Mouse (Mus musculus) liver, embryonic 14.5 days (tissue): ENCODE measurements at regions not wholly inside any gene's neighbourhood (a gene's known extent, or its start where the extent isn't known, plus 50 kb on each side); places are given as distances from the start of the nearest gene placed in this dataset.
"Not testable (repeated sequence)": the region's sequence is repeated elsewhere in the genome, so short reads cannot be mapped to it uniquely, and the experiment has no call there.

Experiments
- ATAC-seq: fragments of 200-750 bp; cut with Nextera tagmentation; 2 replicates; pipeline ENCODE4 v1.8.0; 2017; ENCODE audit warnings: moderate number of reproducible peaks, mild to moderate bottlenecking, moderate library complexity; ENCODE audit not compliant: insufficient read depth
- DNase-seq, 3 experiments: peaks; one replicate each; pipeline ENCODE4 v3.0.0-alpha.2; 2012 to 2013; ENCODE audit warnings: low read depth in 3 of 3, low spot score in 3 of 3
- H3K27ac ChIP-seq: fragments of 300-500 bp; sonication (generic); 2 replicates; pipeline ENCODE4 v1.5.1; 2014; ENCODE audit warnings: moderate library complexity, mild to moderate bottlenecking, control low read depth, inconsistent platforms
- H3K27me3 ChIP-seq: fragments of 300-500 bp; sonication (generic); 2 replicates; pipeline ENCODE4 v1.6.1; 2014; ENCODE audit warnings: mild to moderate bottlenecking, low read length, moderate library complexity; ENCODE audit not compliant: control insufficient read depth, insufficient read depth
- H3K36me3 ChIP-seq: fragments of 300-500 bp; sonication (generic); replicated peaks from 2 replicates; pipeline ENCODE4 v1.6.1; 2014; ENCODE audit warnings: low read depth; ENCODE audit not compliant: control insufficient read depth, insufficient read depth
- H3K4me1 ChIP-seq, 2 experiments: fragments of 200-500 bp in 1 of 2; fragments of 300-500 bp in 1 of 2; sonication (generic) in 1 of 2; replicated peaks; 2 replicates each; pipeline ENCODE4 v1.6.1; 2012 to 2014; ENCODE audit warnings: antibody characterized with exemption in 1 of 2, inconsistent platforms in 1 of 2, low read length in 1 of 2; ENCODE audit not compliant: control insufficient read depth in 2 of 2, insufficient read depth in 2 of 2
- H3K4me2 ChIP-seq: fragments of 300-500 bp; sonication (generic); 2 replicates; pipeline ENCODE4 v1.6.1; 2014; ENCODE audit warnings: low read depth, mild to moderate bottlenecking, control low read depth, moderate library complexity
- H3K4me3 ChIP-seq, 2 experiments: fragments of 200-500 bp in 1 of 2; fragments of 300-500 bp in 1 of 2; sonication (generic) in 1 of 2; 2 replicates each; pipeline ENCODE4 v1.5.1; 2012 to 2014; ENCODE audit warnings: low read depth in 2 of 2, low read length in 2 of 2, mild to moderate bottlenecking in 2 of 2, control low read depth in 1 of 2, inconsistent platforms in 1 of 2, moderate library complexity in 1 of 2; ENCODE audit not compliant: insufficient read depth in 1 of 2
- H3K9ac ChIP-seq: fragments of 300-500 bp; sonication (generic); replicated peaks from 2 replicates; pipeline ENCODE4 v1.6.1; 2014; ENCODE audit warnings: mild to moderate bottlenecking, control low read depth, moderate library complexity
- H3K9me3 ChIP-seq: fragments of 300-500 bp; sonication (generic); 2 replicates; pipeline ENCODE4 v1.6.1; 2016; ENCODE audit warnings: low read length, mixed read lengths; ENCODE audit not compliant: control insufficient read depth
- CTCF ChIP-seq: IDR thresholded peaks from 2 replicates; pipeline ENCODE4 v1.5.1; 2016; ENCODE audit warnings: antibody characterized with exemption, low read depth, control low read depth
- EP300 ChIP-seq: IDR thresholded peaks from 2 replicates; pipeline ENCODE4 v1.6.1; 2016; ENCODE audit warnings: antibody characterized with exemption, low read depth
- WGBS: fragments of 180-500 bp; shearing (Covaris S2); extraction: QIAGEN DNeasy Blood & Tissue Kit; methylation state at CpG from one replicate; pipeline ENCODE4 v1.1.7; 2014; ENCODE audit not compliant: insufficient replicate concordance; 5-methylcytosine and 5-hydroxymethylcytosine counted together

DNA sequence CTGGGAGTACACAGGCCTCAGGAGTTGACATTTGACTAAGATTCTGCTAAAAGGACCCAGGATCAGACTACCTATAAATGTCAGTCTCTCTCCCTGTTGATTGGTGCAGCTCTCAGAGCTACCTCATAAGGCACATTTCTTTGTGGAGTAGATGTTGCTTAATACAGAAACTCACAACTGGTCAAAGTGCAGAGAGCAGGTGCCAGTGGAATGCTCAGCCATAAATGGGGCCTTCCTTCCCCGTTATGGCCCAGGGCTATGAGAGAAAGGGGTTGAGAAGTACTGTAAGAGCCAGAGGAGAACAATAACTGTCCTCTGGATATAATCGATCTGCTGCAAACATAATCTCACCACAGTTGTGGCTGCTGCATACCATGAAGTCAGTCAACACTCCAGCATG, 290.7 kb downstream of the Nkx6-1 start:
- TF ChIP-seq CTCF (no peak), EP300 (no peak)
- H3K36me3 ChIP-seq, result no peaks in the 10 kb centered on the region
- WGBS, result 25% methylated on average over 2 of the region's 2 CpGs
- H3K4me3 ChIP-seq, result no peak overlapping the region
- H3K9ac ChIP-seq, result no peak overlapping the region
- H3K27me3 ChIP-seq, result no peaks in the 10 kb centered on the region
- ATAC-seq (no peak), DNase-seq (no peak)
- no peak overlapping the region for H3K27ac ChIP-seq
- H3K4me2 ChIP-seq, result no peak overlapping the region
- H3K9me3 ChIP-seq, result no peaks in the 10 kb centered on the region
- H3K4me1 ChIP-seq, result no peaks in the 10 kb centered on the region

DNA sequence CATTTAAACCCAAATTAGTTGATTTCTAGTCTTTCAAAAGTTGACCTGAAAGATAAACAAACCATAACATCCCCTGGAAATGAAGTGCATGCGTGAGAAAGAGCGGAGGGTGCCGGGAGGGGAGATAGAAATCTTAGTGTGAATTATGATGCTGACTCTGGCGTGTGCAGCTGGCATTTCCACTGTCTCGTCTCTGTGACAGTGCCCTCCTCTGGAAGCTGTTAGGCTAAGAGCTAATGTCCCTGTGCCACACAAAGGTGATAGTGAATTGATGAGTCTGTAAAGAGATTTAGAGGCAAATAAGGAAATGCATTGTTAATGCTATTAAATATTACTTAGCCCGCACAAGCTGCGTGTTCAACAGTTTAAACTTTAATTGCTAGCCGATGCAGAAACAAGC, 292.6 kb downstream of the Nkx6-1 start:
- no peak overlapping the region for H3K4me3 ChIP-seq
- no peaks in the 10 kb centered on the region for H3K27me3 ChIP-seq
- no peaks in the 10 kb centered on the region for H3K9me3 ChIP-seq

DNA sequence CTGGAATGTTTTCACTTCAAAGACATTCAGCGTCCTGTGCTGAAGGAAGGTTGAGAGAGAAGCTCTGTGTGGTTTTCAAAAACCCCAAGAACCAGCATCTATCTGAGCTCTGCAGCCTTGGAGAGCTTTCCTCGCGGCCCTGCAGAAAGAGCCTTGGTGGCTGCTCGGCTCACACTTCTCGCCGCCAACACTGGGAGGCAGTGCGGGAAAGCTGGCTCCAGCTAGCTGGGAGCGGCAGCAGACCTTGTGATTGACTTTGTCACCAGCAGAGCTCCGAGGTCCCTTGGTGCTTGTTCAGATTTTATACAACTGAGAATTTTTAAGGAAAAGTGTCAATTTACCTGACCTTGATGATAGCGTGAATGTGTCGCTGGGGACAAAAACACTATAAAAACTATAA, 299.4 kb downstream of the Nkx6-1 start:
- no peaks in the 10 kb centered on the region for H3K9me3 ChIP-seq
- H3K27me3 ChIP-seq, result no peaks in the 10 kb centered on the region
- no peak overlapping the region for H3K4me3 ChIP-seq
- H3K4me1 ChIP-seq, result no peaks in the 10 kb centered on the region
- no peak for DNase-seq
- H3K9ac ChIP-seq, result no peak overlapping the region
- H3K36me3 ChIP-seq, result no peaks in the 10 kb centered on the region
- ATAC-seq, result no peak
- H3K4me2 ChIP-seq, result no peak overlapping the region
- no peak overlapping the region for H3K27ac ChIP-seq
- 12% methylated on average over 11 of the region's 11 CpGs for WGBS
- TF ChIP-seq EP300 (no peak), CTCF (peak; percentile 46)

More for the DNA sequence above, 292.6 kb downstream of the Nkx6-1 start:
- WGBS, result 69% methylated on average over 8 of the region's 8 CpGs
- no peak overlapping the region for H3K27ac ChIP-seq
- H3K9ac ChIP-seq, result no peak overlapping the region
- no peaks in the 10 kb centered on the region for H3K36me3 ChIP-seq
- no peaks in the 10 kb centered on the region for H3K4me1 ChIP-seq
- H3K4me2 ChIP-seq, result no peak overlapping the region
- ATAC-seq (no peak), DNase-seq (no peak)
- no peak for TF ChIP-seq EP300
- TF ChIP-seq CTCF, result no peak

DNA sequence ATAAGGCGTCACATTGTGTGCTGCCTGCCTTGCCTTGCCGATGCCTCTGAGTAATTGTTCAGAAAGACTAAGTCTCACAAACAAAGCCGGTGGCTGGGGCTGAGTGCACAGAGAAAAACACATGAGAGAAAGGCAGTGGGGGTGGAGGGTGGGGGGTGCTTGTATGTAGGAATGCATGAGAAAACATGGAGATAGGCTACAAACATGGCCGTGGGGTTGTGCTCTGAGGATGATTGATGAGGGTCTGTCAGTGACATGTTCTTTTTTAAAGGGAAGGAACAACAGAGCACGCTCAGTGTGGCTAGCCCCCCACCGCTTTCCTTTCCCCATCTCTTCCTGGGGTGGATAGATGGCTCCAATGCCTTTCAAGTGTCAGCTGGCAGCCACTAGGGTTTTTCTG, 304.8 kb downstream of the Nkx6-1 start:
- Histone ChIP-seq H3K9me3 (no peaks in the 10 kb centered on the region), H3K4me2 (no peak overlapping the region), H3K27ac (no peak overlapping the region), H3K27me3 (no peaks in the 10 kb centered on the region), H3K36me3 (no peaks in the 10 kb centered on the region), H3K4me3 (no peak overlapping the region), H3K9ac (no peak overlapping the region), H3K4me1 (no peaks in the 10 kb centered on the region)
- 52% methylated on average over 6 of the region's 6 CpGs for WGBS
- no peak for DNase-seq
- no peak for ATAC-seq
- TF ChIP-seq CTCF (no peak), EP300 (no peak)

DNA sequence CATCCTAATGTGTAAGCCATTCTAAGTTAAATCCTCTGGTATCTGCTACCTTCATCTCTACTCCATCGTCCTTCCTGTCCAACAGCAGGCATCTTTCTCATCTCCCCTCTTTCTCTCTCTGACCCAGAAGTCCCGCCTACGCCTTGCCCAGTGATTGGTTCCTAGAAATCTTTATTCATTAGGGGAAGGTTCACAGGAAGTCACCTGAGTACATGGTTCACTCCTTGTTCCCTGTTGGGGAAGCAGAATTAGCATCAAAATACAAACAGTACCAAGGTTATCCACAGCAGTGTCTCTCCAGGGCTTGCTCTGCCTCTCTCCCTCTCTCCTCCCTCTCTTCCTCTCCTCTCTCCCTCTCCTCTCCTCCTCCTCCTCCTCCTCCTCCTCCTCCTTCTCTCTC, 319.4 kb downstream of the Nkx6-1 start:
- H3K27ac ChIP-seq, result no peak overlapping the region
- WGBS, result 56% methylated on average over 3 of the region's 3 CpGs
- no peaks in the 10 kb centered on the region for H3K36me3 ChIP-seq
- no peak overlapping the region for H3K4me3 ChIP-seq
- DNase-seq, result no peak
- no peak overlapping the region for H3K4me2 ChIP-seq
- no peaks in the 10 kb centered on the region for H3K4me1 ChIP-seq
- no peaks in the 10 kb centered on the region for H3K27me3 ChIP-seq
- H3K9ac ChIP-seq, result no peak overlapping the region
- no peak for ATAC-seq
- TF ChIP-seq EP300 (no peak), CTCF (no peak)
- no peaks in the 10 kb centered on the region; the same call in 1 of the 2 replicates for H3K9me3 ChIP-seq

DNA sequence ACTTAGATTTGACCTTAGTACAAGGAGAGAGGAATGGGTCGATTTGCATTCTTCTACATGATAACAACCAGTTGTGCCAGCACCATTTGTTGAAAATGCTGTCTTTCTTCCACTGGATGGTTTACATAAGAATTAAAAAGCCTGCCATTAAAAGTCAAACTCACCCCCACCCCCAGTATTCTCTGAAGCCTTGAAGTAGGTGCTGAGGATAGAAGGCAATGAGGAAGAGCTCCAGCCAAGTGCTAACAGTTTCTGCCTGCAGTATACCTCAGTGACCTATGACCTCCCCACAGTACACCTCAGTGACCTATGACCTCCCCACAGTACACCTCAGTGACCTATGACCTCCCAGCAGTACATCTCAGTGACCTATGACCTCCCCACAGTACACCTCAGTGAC, 328.4 kb downstream of the Nkx6-1 start:
- H3K4me2 ChIP-seq, DNase-seq, H3K4me3 ChIP-seq, H3K27me3 ChIP-seq, H3K9me3 ChIP-seq, H3K4me1 ChIP-seq, H3K27ac ChIP-seq, H3K36me3 ChIP-seq, ATAC-seq, H3K9ac ChIP-seq: not testable (repeated sequence)
- WGBS, result no CpG with 5 or more reads among the region's 1 CpGs
